8 mouse cellular contexts compared by ENCODE assay signal in genomic region chr7:27860396-27861235, GRCm38 (mm10). TPM values are rescaled to one million over a fixed set of nuclear protein-coding genes. Genes with fewer than 3 reads are reported as not detected.
DNase-seq lines count a peak whose midpoint lies in the region; ATAC-seq and TF ChIP-seq lines count a peak whose summit lies in the region.

No protein-coding gene starts in this region.

- no peaks in the 10 kb centered on the region for H3K27me3 ChIP-seq in limb, embryonic 13.5 days
- no peaks in the 10 kb centered on the region for H3K27me3 ChIP-seq in midbrain, embryonic 15.5 days (replicated peaks)

- peak overlapping the region; percentile 78 for H3K9ac ChIP-seq in limb, embryonic 13.5 days
- peak overlapping the region; percentile 36; the same call in 1 of the 2 replicates for H3K9ac ChIP-seq in midbrain, embryonic 15.5 days

- WGBS in limb, embryonic 13.5 days: under 1% methylated on average over 21 of the region's 22 CpGs
- under 1% methylated on average over 22 of the region's 22 CpGs for WGBS in midbrain, embryonic 15.5 days

- no peaks in the 10 kb centered on the region for H3K9me3 ChIP-seq in limb, embryonic 13.5 days
- H3K9me3 ChIP-seq in midbrain, embryonic 15.5 days: no peaks in the 10 kb centered on the region

- peaks cover 26% of the 10 kb centered on the region for H3K36me3 ChIP-seq in limb, embryonic 13.5 days
- 0 out of 2 replicates have a peak, but pooled peaks cover 3% of the 10 kb centered on the region for H3K36me3 ChIP-seq in midbrain, embryonic 15.5 days (replicated peaks)

- no peak for TF ChIP-seq CTCF in embryonic fibroblast, embryonic 13.5 days (IDR thresholded peaks at IDR 0.05; ENCODE audit: borderline replicate concordance, insufficient read depth, low read length)

- TF ChIP-seq POLR2A in embryonic fibroblast, embryonic 13.5 days (IDR thresholded peaks at IDR 0.05; ENCODE audit: low read depth, low read length): peak; percentile 81

- peak overlapping the region; percentile 70 for H3K4me3 ChIP-seq in embryonic fibroblast, embryonic 13.5 days (ENCODE audit: insufficient read depth, low read length)
- H3K4me3 ChIP-seq in limb, embryonic 13.5 days: peak overlapping the region; percentile 60
- peak overlapping the region; percentile 44 for H3K4me3 ChIP-seq in midbrain, embryonic 15.5 days

- H3K27ac ChIP-seq in embryonic fibroblast, embryonic 13.5 days (ENCODE audit: insufficient read depth, low read length): peak overlapping the region; percentile 81
- H3K27ac ChIP-seq in limb, embryonic 13.5 days: peak overlapping the region; percentile 67
- H3K27ac ChIP-seq in midbrain, embryonic 15.5 days: 0 out of 2 replicates have a peak overlapping the region, but pooled peaks have one; percentile 36

- peak; percentile 49 to 55 for DNase-seq in cerebellum, postnatal 10 days
- no peak for DNase-seq in cerebellum, adult 8-10 months
- DNase-seq in heart, adult 8-10 months (ENCODE audit: low spot score): peak; percentile 85
- DNase-seq in kidney, adult 9 months: peak; percentile 88
- peak; percentile 63 to 69 for DNase-seq in spleen, adult 18-20 months

- ATAC-seq in limb, embryonic 13.5 days (ENCODE audit: low FRiP score, low read depth): peak; percentile 84
- ATAC-seq in midbrain, embryonic 15.5 days (replicated peaks): peak; percentile 67; the same call in 1 of the 2 replicates

- H3K4me2 ChIP-seq in limb, embryonic 13.5 days (replicated peaks): peak overlapping the region; percentile 81
- H3K4me2 ChIP-seq in midbrain, embryonic 15.5 days: peak overlapping the region; percentile 62

- H3K4me1 ChIP-seq in embryonic fibroblast, embryonic 13.5 days (ENCODE audit: control insufficient read depth, insufficient read depth, low read length): no peaks in the 10 kb centered on the region; the same call in none of the 2 replicates
- H3K4me1 ChIP-seq in limb, embryonic 13.5 days: peaks cover 12% of the 10 kb centered on the region
- peaks cover 12% of the 10 kb centered on the region for H3K4me1 ChIP-seq in midbrain, embryonic 15.5 days

RNA-seq across cellular contexts. Expression of gene Zfp607a, which starts 3.3 kb away (rescaled TPM):
- 3.5 and 3.8 TPM in 2 replicates for polyA plus RNA-seq in embryonic fibroblast, embryonic 13.5 days (2011; ENCODE audit: insufficient read length, low read depth, missing spikeins)
- total RNA-seq in heart, adult 8-10 months (2022): 1 to 10 TPM; 2.5 to 3.3 (median 2.9) TPM
- 3.4 and 3.6 TPM in 2 replicates for polyA plus RNA-seq in limb, embryonic 13.5 days (2015; fragmentation: Nextera tagmentation; extraction: Ambion mirVana)
- polyA plus RNA-seq in midbrain, embryonic 15.5 days (2015; fragmentation: Nextera tagmentation; extraction: Ambion mirVana): 1.2 and 1.5 TPM in 2 replicates

RNA-seq across cellular contexts. Expression of gene Zfp59, which starts 22.2 kb away (rescaled TPM):
- 3.1 and 4.1 TPM in 2 replicates for polyA plus RNA-seq in embryonic fibroblast, embryonic 13.5 days (2011; ENCODE audit: insufficient read length, low read depth, missing spikeins)
- total RNA-seq in heart, adult 8-10 months (2022): 1 to 10 TPM; 1.9 to 2.5 (median 2.2) TPM
- polyA plus RNA-seq in limb, embryonic 13.5 days (2015; fragmentation: Nextera tagmentation; extraction: Ambion mirVana): 9.1 and 10.2 TPM in 2 replicates
- polyA plus RNA-seq in midbrain, embryonic 15.5 days (2015; fragmentation: Nextera tagmentation; extraction: Ambion mirVana): 11.5 and 12.0 TPM in 2 replicates

RNA-seq across cellular contexts. Expression of gene Zfp626, which starts 53.6 kb away (rescaled TPM):
- 8.6 and 10.6 TPM in 2 replicates for polyA plus RNA-seq in embryonic fibroblast, embryonic 13.5 days (2011; ENCODE audit: insufficient read length, low read depth, missing spikeins)
- 1 to 10 TPM; 4.0 to 4.9 (median 4.7) TPM for total RNA-seq in heart, adult 8-10 months (2022)
- 2.7 TPM in 2 replicates for polyA plus RNA-seq in limb, embryonic 13.5 days (2015; fragmentation: Nextera tagmentation; extraction: Ambion mirVana)
- polyA plus RNA-seq in midbrain, embryonic 15.5 days (2015; fragmentation: Nextera tagmentation; extraction: Ambion mirVana): 1.4 and 2.0 TPM in 2 replicates
